Mouse (Mus musculus) left cerebral cortex, adult 9 months (tissue): ENCODE results near the gene Odf3l2.
A peak's percentile ranks its signal among the peaks of the same experiment; 100 is the strongest.

Experiments
- DNase-seq, 2 experiments: peaks; one replicate each; pipeline ENCODE4 v3.0.0; 2022; ENCODE audit warnings: low spot score in 2 of 2

Odf3l2 gene

DNA sequence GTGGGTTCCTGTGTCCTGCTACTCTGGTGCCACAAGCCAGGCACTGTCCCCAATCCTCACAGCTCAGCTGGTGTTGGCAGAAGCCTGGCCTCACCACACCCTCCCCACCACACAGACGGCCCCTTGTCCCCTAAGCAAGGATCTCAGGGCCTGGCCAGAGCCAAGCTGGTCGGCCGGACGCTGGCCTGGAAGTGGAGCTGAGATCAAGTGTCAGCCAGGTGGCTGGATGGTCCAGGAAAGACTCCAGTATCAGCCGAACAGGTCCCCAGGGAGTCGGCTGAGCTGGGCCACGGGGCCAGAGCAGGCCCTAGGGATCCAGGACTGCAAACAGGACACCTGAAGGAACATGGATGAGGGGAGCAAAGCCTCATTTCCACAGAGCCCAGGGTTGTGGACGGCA lies at the start of gene Odf3l2:
Odf3l2 (minus strand) TSS at position 28 of the 400 bp plus-strand sequence.
- no peak for DNase-seq

DNA sequence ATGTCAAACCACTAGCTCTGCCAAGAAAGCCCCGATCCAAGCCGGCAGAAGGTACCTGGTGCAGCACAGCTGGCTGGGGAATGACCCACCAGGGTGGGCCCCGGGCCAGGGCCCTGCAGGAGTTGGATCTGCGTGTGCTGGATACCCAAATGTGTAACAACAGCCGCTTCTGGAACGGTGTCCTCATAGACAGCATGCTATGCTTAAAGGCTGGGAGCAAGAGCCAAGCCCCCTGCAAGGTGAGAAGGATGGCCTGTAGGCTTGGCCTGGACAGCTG lies 48.8 kb upstream of the Odf3l2 start:
- no peak for DNase-seq

DNA sequence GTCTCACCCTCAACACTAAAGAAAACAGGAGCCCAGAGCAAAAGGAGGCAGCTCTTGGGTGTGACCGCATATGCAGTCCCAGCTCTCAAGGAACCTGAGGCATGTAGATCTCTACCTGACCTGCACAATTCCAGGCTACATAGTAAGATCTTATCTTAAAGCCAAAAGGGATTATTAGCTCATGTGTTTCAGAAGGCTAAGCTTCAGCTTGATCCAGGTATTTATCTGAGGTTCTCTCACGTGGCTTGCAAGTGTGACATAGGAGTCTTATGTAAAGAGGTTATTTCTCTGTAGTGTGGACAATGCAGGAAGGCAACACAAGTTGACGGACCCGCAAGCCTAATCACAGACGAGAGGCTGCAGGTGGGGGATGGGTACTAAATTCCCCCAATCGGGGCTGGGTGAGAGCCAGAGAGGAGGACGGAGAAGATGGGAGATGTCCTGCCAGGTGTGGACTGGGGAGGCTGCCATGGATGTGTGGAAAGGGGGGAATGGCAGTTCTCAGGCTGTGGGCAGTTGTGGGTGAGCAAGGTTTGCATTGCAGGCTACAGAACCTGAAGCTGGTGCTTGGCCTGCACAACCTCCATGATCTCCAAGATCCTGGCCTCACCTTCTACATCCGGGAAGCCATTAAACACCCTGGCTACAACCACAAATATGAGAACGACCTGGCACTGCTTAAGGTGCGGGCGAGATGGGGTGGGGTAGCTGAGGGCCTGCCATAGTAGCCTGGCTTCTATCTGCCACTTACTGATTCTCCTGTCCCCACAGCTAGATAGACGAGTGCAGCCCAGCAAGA lies 48.2 kb upstream of the Odf3l2 start:
- no peak for DNase-seq

DNA sequence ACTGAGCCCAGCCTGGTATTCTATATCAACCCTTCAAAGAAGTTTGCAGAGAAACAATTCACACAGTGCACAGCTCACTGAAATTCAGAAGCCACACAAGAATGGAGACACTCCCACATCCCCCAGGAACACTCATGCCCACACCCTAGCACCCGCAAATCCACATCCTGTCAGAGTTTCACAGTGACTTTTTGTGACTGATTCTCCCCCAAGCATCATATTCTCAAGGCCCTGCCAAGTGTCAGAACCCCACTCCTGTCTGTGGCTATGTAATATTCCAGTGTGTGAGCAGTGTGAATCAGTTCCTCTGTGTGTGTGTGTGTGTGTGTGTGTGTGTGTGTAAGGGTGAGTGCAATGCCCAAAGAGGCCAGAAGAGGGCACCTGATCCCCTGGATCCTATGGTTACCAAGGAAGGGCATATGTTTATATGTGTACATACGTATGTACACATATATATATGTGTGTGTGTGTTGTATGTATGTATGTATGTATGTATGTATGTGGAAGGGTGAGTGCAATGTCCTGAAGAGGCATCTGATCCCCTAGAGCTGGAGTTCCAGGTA lies 46.5 kb upstream of the Odf3l2 start:
- no peak for DNase-seq

DNA sequence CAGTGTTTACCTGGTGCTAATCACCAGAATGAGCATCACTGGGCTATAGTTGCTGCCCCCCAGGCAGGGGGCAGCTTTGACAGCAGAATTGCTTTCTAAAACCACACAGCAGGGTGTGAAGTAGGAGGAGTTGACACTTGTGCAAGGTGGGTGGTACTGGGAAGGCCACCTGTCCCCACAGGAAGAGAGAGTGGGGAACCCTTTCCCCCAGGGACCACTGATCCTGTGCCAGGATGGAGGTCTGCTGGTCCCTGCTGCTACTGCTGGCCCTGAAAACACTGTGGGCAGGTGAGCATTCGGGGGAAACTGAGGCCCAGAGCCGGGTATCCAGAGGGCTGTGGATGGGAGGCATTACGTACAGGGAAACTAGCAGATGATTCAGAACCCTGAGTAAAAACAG lies 43.6 kb upstream of the Odf3l2 start:
- no peak for DNase-seq

DNA sequence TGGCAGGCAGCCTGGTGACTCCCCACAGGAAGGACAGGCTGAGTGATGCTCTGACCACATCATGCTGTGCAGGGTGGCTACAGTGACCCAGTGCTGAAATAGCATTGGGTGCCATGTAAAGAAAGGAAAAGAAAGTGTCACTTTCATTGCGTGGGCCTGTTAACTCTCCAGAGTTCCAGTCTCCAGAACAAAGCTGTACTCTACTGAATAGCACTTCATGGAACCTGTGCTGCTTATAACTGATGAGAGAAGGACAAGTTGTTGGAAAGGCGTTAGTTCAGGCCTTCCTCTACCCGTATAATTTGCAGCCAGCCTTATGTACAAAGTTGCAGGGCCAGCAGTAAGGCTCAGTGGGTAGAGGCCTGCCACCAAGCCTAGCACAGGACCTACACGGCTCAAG lies 43.2 kb upstream of the Odf3l2 start, which contains the start of gene Gzmm:
Gzmm (plus strand) TSS at position 301 of the 400 bp plus-strand sequence.
- DNase-seq: no peak

DNA sequence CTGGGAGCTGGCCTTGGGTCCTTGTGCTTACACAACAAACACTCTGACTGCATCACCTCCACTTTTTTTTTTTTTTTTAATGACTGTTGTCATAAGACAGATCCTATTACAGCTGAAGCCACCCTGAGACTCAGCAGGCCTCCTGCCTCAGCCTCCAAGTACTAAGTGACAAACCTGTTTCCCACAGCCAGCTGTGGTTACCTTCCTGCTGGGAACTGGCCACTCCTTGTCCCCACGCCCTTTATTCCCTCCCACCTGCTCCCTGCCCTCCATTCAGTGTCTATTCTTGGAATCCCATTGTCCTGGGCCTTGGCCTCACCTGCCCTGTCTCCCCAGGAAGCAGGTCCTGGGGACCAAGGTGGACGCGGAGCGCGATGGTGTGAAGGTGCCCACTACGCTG lies 42.0 kb upstream of the Odf3l2 start:
- DNase-seq: no peak

DNA sequence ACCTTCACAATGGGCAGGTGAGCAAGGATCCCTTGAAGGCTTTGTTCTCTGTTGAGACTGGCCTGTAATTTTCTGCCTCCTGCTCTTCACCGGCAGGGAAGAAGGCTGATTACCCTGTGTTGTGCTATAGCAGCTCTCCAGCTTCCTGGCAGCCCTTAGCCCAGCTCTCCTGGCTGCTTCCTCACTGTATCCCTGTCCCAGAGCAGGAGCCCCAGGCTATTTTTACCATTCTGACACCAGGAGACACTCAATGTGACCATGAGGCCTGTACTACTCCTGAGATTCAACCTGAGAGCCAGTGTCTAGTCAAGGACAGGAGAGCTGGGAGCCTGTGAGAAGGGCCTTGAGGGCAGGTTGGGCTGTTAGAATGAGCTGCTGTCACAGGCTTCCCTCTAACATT lies 41.2 kb upstream of the Odf3l2 start:
- no peak for DNase-seq

DNA sequence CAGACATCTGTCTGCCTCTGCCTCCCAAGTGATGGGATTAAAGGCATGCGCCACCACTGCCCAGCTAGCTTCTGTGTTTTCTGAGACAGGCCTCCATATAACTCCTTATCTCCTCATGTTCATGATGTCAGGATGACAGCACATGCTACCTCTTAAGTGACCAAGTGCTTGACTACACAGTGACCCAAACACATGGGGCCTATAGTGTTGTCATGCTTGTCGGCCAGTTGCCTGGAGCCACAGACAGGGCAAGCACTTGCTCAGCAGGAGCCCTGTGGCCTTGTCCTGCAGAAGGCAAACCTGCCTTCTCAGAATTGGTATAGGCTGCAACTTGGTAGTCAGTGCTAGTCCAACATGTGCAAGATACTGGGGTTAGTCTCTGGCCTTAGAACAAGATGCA lies 40.7 kb upstream of the Odf3l2 start:
- DNase-seq: no peak

DNA sequence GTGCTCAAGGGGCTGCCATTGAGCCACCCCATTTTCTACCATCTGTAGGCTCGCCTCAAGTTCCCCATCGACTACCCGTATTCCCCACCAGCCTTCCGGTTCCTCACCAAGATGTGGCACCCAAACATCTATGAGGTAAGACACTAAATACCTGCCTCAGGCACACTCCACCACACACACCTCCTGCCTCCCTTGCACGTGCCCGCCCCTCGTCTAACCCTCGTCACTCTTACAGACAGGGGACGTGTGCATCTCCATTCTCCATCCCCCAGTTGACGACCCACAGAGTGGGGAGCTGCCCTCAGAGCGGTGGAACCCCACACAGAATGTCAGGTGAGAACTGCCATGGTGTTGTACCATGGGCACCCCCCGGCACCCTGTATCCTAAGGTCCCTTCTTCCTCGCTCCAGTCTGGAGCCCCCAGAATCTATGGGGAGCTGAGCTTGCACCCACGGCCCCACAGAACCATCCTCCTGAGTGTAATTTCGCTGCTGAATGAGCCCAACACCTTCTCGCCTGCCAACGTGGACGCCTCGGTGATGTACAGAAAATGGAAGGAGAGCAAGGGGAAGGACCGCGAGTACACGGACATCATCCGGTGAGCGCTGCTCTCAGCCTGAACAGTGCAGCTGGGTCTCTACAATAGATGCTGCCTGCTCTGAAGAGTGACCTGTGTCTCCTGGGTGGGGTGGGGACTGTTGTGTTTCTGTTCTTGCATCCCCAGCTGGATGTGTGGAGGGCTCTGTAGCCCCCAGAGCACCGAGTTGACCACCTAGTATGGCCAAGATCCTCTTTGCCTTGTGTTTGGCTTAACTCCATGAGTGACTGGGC lies 39.4 kb upstream of the Odf3l2 start:
- no peak for DNase-seq

DNA sequence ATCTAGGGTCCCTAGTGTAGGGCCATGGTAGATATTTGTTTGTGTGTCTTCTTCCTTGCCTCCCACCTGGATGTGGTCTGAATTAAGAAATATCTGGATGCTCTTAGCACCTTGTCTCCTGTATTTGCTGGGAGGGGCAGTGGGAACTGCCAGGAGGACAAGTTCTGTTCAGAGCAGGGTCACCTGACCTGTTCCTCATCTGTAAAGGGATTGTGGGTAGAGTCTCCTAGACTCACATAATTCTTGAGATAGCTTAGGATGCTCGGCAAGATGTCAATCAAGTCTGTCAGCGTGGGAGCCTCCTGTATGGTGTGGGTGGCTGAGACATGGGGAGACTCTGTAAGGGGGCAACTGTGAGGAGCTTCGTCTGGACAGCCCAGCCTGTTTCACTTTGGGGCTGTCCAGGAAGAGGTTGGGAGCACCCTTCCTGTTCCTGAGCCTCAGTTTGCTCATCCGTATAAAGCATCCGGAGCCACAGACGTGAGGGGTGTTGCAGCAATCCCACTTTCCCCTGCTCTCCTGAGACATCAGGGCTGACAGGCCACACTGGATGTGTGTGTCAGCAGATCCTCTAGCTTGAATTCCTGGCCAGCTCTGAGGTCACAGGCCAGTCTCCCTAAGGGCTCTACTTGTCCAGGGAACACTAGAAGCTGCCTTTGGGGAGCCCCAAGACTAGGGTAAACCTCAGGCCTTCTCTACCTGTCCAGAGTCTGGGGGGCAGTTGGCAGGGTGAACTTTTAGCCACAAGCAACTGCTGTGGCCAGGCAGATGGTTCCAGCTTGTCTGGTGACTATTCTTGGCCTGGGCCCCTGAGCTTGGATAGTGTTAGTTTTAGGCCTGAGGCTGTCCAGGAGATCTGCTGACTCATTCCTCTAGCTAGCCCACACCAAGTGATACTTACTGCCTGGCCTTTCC lies 38.4 kb upstream of the Odf3l2 start:
- DNase-seq: no peak

DNA sequence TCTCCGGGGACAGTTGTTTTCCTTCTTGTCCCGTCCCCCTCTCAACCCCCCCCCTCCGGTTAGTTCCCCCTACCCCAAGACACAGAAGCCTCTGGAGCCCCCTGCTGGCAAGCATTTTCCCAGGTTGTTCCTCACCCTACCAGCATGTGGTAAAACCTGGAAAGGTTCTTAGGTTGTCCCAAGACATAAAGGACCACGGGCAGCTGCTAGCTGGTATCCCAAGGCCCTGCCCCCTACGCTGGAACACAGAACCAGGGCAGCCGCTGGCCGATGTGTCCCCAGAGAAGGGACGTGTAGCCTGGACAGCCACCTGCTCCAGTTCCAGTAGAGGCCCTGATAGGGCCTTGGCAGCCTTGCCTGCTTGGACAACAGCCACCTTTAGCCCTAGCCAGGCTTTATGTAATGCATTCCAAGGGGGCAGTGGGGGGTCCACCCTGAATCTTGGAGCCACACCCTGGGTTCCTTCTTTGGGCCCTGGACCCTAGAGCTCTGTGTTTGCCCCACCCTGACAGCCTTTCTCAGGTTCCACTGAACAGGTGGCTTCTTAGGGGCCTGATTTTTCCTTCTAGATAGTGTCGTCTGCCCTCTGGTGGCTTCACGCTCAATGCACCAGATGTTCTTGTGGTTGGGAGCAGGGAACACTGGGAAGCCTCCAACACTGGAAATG lies 37.5 kb upstream of the Odf3l2 start:
- no peak for DNase-seq

DNA sequence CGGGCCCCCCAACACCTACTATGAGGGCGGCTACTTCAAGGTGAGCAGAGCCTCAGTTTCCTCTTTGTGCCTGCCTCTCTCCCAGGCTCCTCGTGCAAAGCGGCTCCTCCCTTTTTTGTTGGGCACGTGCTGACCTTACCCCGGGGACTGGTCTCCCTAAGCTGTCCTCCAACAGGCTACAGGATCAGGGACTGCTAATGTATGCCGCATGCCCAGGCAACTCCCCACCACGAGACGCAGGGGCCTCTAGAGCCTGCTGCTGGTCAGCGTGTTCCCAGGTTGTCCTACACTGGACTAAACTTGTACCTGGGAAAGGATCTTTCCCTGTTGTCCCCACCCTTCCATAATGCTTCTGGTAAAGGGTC lies 37.0 kb upstream of the Odf3l2 start:
- no peak for DNase-seq

DNA sequence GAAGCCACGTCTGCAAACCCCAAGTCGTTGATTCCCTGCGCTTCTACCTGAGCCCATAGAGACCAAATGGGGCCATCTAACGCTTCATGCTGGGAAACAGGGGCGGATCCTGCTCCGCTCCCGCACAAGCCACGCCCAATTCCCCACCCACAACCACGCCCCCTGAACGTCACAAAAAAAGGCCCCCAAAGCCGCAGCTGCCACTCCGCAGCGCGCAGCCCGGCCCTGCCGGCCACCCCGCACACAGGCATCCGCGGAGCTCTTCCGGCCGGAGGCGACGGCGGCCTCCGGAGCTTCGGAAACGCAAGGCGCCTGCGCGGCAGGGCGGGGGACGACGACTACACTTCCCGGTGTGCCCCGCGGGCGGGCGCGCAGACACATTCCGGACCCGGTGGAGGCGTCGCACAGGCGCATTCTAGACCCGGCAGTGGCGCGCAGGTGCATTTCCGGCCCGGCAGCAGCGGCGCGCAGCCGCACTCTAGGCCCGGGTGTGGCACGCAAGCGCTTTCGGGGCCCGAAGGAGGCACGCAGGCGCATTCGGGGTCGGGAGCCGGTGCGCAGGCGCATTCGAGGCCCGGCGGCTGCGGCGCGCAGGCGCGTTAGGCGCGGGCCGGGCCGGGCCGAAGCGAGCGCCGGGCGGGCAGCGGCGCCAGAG lies 36.2 kb upstream of the Odf3l2 start, which contains the start of gene Cdc34:
Cdc34 (plus strand) TSS at position 605 of the 655 bp plus-strand sequence.
- DNase-seq: peak; percentile 99

DNA sequence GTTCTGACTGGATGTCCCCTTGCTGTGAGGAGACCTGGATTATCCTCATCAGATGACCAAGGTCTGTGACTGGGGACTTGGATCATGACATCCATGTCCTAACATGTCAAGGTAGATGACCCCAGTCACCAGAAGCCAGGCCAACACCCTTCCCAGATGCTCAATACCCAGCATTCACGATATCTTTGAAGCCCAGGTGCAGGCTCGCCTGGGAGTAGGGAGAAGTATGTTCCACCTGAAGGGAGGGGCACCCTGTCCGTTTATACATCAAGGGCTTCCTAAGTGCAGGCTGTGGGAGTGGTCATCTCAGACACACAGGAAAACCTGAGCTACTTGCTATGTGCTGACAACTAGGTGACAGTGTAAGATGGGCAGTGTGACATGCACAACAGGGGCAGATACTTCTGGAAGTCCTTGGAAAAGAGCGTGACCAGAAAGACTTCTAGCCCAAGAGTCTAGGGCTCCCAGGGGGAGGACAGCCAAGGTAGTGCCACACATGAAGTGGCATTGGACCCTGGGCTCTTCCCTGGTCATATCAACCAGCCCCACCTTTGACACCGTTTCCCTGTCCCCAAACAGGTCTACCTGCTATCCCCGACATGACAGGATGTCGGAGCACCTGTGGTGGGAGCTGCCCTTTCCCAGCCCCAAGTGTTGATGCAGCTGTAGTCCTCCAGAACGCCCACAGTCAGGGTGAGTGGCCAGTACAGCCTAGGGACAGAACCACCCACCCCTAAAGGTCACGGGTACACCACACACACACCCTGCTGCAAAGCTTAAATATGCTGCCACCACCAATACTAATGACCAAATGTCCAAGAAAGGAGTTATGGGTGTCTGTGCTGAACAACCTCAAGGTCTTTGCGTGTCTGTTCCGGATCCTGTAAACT lies 35.3 kb upstream of the Odf3l2 start:
- no peak for DNase-seq

DNA sequence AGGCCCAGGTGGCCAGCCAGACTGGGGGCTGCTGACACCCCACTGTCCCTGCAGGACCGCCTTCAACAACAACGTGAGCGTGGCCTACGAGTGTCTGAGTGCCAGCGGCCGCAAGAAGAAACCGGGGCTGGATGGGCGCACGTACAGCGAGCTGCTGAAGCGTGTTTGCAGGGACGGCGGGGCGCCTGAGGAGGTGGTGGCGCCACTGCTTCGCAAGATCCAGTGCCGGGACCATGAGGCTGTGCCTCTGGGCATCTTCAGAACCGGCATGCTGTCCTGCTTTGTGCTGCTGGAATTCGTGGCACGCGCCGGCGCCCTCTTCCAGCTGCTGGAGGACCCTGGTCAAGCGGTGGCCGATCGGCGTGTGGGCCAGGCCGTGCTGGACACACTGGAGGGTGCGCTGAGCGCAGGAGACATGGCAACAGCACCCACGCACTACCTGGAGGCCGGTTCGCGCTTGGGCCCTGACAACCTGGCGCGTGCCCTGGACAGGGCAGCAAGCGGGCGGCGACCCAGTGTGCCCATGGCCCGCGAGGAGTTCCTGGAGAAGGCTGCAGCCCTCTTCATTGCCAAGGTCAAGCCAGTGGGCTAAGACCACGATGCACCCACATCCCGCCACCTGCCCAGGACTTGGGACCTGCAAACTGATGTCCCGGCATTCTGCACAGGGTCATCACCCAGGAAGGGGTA lies 30.0 kb upstream of the Odf3l2 start:
- no peak for DNase-seq

DNA sequence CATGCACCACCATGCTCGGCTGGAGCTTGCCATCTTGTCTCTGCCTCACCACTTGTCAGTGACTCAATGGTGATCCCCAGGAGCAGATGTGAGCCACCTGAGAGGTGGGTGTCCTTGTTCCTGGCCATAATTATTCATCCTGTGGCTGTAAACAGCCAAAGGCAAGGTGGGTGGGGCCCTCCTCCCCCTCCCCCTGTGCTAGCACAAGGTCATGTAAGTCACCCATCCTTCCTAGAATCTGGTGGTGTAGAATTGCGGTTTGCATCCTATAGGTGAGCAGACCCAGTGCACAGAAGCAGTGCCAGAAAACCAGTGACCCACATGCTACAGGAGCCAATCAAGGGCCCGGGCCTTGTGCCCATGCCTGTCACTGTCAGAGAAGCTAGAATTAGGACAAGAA lies 27.5 kb upstream of the Odf3l2 start:
- DNase-seq: no peak

DNA sequence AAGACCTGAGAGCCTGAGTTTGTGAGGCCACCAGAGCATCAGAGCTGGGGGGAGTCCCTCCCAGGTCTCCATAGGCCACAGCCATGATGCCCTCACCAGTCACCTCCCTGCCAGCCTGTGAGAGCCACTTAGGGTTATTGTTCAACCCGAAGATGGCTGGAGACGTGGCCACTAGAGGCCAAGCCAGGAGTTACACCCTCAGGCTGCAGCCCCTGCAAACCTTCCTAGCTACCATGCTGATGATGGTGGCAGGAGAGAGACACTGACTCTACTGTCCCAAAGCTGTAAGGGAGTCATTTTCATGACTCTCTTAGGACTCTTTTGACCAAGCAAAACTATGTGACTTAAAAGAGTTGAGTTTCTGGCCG lies 26.5 kb upstream of the Odf3l2 start:
- no peak for DNase-seq

DNA sequence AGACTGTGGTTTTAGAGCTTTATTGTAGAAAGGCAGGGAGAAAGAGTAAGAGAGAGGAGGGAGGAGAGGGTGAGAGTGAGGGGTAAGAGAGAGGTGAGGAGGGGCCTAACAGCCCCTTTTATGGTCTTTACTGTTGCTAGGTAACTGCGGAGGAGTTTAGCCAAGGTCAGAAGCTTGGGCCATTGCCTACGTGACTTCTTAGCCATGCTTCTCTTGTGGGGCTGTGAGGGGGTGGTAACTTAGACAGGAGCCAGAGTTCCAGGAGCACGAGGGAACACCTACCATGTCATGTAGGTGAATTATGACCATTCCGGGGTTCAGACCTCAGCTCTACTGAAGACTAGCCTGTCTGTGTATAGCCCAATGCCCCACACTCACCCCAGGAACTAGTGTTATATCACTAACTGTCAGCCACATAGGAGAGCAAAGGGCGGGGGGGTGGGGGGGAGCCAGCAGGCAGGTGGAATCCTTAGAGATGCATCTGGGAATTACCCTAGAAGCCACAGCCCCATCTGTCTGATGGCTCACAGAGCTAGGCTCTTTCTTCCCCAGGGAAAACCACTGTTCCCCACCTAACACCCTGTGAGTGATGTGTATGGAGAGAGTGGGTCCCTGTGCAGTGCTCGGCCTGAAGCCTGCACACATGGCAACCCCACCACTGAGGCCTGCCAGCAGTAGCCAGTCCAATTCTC lies 26.0 kb upstream of the Odf3l2 start:
- no peak for DNase-seq
